Mouse (Mus musculus) forebrain, embryonic 13.5 days (tissue): Measurements from ENCODE around the gene Cdkl3. TPM values are rescaled to one million over a fixed set of nuclear protein-coding genes. Genes with fewer than 3 reads are reported as not detected.
A peak's percentile ranks its signal among the peaks of the same experiment; 100 is the strongest.

Experiments
- ATAC-seq: fragments of 200-750 bp; cut with Nextera tagmentation; 2 replicates; pipeline ENCODE4 v1.8.0; 2017
- H3K27ac ChIP-seq: fragments of 300-500 bp; sonication (generic); 2 replicates; pipeline ENCODE4 v1.5.1; 2015; ENCODE audit warnings: inconsistent platforms, mild to moderate bottlenecking, moderate library complexity
- H3K27me3 ChIP-seq: fragments of 300-500 bp; sonication (generic); 2 replicates; pipeline ENCODE4 v1.6.1; 2015; ENCODE audit warnings: mild to moderate bottlenecking, inconsistent platforms
- H3K36me3 ChIP-seq: fragments of 300-500 bp; sonication (generic); 2 replicates; pipeline ENCODE4 v1.6.1; 2015; ENCODE audit warnings: mild to moderate bottlenecking, inconsistent platforms; ENCODE audit not compliant: poor library complexity, severe bottlenecking
- H3K4me1 ChIP-seq: fragments of 300-500 bp; sonication (generic); 2 replicates; pipeline ENCODE4 v1.6.1; 2015; ENCODE audit warnings: inconsistent platforms
- H3K4me2 ChIP-seq: fragments of 300-500 bp; sonication (generic); 2 replicates; pipeline ENCODE4 v1.6.1; 2015; ENCODE audit warnings: inconsistent platforms, mild to moderate bottlenecking, moderate library complexity
- H3K4me3 ChIP-seq: fragments of 300-500 bp; sonication (generic); 2 replicates; pipeline ENCODE4 v1.5.1; 2015; ENCODE audit warnings: mild to moderate bottlenecking, inconsistent platforms
- H3K9ac ChIP-seq: fragments of 300-500 bp; sonication (generic); 2 replicates; pipeline ENCODE4 v1.6.1; 2015; ENCODE audit warnings: mild to moderate bottlenecking, inconsistent platforms
- H3K9me3 ChIP-seq: fragments of 300-500 bp; sonication (generic); replicated peaks from 2 replicates; pipeline ENCODE4 v1.6.1; 2016; ENCODE audit warnings: inconsistent platforms
- WGBS: fragments of 180-500 bp; shearing (Covaris S2); methylation state at CpG from one replicate; pipeline ENCODE4 v1.1.7; 2015; 5-methylcytosine and 5-hydroxymethylcytosine counted together
- polyA plus RNA-seq: library from polyadenylated mRNA; unstranded; fragments of >200 nt; fragmentation: Nextera tagmentation; extraction: Ambion mirVana; gene quantifications from 2 replicates; pipeline ENCODE4 v1.2.1, GENCODE M21; 2015

The Cdkl3 gene
- polyA plus RNA-seq, result 15.0 and 21.4 TPM in 2 replicates

DNA sequence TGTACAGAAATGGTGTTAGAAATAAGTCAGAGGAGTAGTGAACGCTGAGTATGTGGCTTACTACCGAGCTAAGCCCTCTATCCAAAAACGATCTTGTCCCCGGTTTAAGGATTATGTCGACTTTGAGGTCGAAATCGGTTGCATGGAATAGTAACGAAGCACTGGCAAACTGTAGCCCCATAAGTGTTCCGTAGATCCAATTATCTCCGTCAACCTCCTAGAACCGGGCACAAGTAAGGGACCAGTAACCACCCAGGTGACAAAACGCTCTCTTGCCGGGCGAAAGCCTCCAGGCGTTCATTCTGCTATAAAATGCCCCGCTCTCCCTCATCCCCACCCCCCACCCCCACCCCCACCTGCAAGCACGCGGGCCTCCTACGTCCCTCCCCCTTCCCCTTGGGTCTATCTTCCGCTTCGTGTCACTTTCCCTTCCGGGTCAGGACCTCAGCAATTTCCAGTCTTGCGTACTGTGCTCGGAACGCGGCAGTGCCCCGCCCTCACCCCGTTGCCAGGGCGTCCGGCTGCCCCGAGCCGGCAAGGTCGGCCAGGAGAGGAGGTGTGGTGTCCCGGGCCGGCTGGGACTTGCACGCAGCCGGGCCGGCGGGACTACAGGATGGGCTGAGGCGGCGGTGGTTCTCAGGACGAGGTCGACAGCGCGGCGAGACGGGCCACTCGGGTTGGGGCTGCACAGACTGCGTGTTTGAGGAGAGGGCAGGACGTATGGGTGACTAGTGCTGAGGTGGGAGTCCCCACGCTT, at the start of gene Cdkl3:
Gene Cdkl3, plus strand, starts transcription at position 450 of the 757 bp plus-strand sequence.
- Histone ChIP-seq H3K4me3 (peak within 1 kb of the TSS; percentile 88), H3K9me3 (no peaks in the 10 kb centered on the region), H3K4me1 (peaks cover 38% of the 10 kb centered on the region), H3K27me3 (no peaks in the 10 kb centered on the region), H3K36me3 (no peaks in the 10 kb centered on the region), H3K27ac (peak within 1 kb of the TSS; percentile 91), H3K4me2 (peak within 1 kb of the TSS; percentile 72), H3K9ac (peak within 1 kb of the TSS; percentile 89)
- peak; percentile 88 for ATAC-seq
- 1% methylated on average over 50 of the region's 51 CpGs for WGBS

DNA sequence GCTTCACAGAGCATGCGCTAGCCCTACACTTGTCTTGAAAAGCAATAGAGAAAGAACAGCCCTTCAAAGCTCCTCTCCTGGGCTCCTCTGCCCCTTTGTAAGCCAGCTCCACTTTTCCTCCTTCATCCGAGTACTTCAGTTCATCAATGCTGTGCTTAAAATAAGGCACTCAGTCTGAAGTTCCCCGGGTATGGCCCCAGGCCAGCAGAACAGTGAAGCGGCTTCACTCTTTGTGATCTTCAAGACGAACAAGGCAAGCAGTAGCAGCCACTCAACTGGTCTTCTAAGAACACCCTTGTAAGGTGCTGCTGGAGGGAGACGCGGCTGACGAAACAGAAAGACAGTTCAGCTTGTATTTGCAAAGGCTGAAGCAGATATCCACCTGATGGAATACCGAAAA, 47.9 kb upstream of the Cdkl3 start:
- 77% methylated on average over 9 of the region's 9 CpGs for WGBS

DNA sequence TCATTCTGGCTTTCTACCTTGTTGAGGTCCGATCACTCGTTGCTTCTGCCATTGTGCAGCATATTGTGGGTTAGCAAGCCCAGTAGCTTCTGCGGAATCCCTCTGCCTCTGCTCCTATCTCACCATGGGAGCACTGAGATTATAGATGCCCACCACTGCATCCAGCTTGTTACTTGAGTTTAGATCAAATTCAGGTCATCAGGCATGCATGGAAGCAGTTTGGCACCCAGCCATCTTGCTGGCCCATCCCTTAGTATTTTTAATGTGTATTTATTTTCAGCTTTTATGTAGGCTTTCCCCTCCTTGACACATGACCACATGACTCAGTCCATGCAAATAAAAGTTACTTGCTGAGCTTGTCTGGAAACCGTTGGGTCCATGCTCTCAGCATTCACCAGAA, 46.3 kb upstream of the Cdkl3 start:
- WGBS, result 84% methylated on average over 4 of the region's 4 CpGs
- no peaks in the 10 kb centered on the region for H3K4me1 ChIP-seq
- H3K9ac ChIP-seq, result no peak overlapping the region
- H3K4me3 ChIP-seq, result no peak overlapping the region
- no peaks in the 10 kb centered on the region for H3K27me3 ChIP-seq
- no peak overlapping the region for H3K27ac ChIP-seq
- no peaks in the 10 kb centered on the region for H3K9me3 ChIP-seq
- no peak for ATAC-seq
- no peaks in the 10 kb centered on the region for H3K36me3 ChIP-seq
- no peak overlapping the region for H3K4me2 ChIP-seq

More for the DNA sequence above, 47.9 kb upstream of the Cdkl3 start:
- H3K4me3 ChIP-seq, result no peak overlapping the region
- H3K27ac ChIP-seq, result no peak overlapping the region
- no peak overlapping the region for H3K9ac ChIP-seq
- no peak for ATAC-seq
- no peaks in the 10 kb centered on the region for H3K36me3 ChIP-seq
- H3K9me3 ChIP-seq, result no peaks in the 10 kb centered on the region
- H3K4me1 ChIP-seq, result no peaks in the 10 kb centered on the region
- no peak overlapping the region for H3K4me2 ChIP-seq
- no peaks in the 10 kb centered on the region for H3K27me3 ChIP-seq

DNA sequence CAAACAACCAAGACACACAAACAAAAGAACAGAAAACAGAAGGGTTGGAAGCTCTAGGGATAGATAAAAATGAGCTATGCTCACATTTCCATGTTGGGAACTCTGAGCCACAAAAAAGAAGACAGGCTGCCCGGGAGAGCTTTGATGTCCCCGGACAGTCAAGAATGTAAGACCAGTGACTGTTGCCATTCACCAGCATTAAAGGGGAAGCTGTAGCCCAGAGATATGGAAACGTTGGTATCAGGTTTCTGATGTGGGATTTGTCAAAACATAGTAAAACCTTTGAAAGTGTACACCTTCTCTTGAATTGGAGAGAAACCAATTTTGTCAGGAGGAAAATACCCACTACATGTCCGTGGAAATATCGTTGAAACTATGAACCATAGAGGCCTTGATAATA, 44.5 kb upstream of the Cdkl3 start:
- Histone ChIP-seq H3K27me3 (no peaks in the 10 kb centered on the region), H3K36me3 (no peaks in the 10 kb centered on the region), H3K4me2 (no peak overlapping the region), H3K4me3 (no peak overlapping the region), H3K9ac (no peak overlapping the region), H3K9me3 (no peaks in the 10 kb centered on the region), H3K27ac (no peak overlapping the region), H3K4me1 (no peaks in the 10 kb centered on the region)
- no peak for ATAC-seq
- WGBS, result 92% methylated on average over 5 of the region's 5 CpGs

DNA sequence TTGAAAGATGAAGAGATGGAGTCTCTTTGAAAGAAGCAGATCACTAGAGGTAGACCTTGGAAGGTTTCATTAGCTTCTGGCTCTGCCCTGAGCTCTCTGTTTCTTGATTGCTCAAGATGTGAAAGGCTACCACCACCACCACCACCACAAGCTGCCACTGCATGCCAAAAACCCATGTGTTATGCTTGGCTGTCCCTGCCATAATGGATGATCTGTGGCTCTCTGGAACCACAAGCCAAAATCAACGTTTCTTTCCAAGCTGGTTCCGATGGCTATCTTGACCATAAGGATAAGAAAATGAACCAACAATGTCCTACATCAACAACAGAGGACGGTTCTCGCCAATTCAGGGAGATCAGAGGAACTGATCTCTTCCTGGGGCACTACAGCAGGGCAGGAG, 44.0 kb upstream of the Cdkl3 start:
- WGBS, result 94% methylated on average over 4 of the region's 4 CpGs
- Histone ChIP-seq H3K4me2 (no peak overlapping the region), H3K27ac (no peak overlapping the region), H3K9ac (no peak overlapping the region), H3K27me3 (no peaks in the 10 kb centered on the region), H3K4me3 (no peak overlapping the region), H3K9me3 (no peaks in the 10 kb centered on the region), H3K4me1 (no peaks in the 10 kb centered on the region), H3K36me3 (no peaks in the 10 kb centered on the region)
- no peak for ATAC-seq

DNA sequence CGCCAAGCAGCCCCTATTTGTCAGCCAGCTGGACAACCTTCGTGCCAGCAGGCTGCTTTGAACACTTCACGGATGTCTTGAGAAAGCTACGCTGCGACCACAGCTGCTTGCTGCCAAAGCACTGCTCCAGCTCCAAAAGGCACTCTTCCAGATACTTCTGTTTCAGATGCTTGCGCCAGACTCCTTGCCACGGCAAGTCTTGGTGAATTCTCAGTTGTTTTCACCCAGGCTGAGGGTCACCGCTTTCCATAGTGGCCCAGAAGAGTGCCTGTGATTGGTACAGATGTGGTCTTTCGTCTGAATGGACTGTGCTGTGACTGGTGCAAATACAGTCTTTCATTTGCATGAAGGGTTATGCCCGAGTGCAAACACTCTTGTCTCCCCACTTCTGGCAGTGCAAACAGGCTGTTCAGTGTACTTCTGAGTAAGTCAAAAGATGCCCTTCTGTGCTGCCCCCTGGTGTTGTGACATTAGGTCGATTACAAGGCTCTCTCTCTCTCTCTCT, 43.0 kb upstream of the Cdkl3 start:
- Histone ChIP-seq H3K9ac (no peak overlapping the region), H3K4me3 (no peak overlapping the region), H3K4me2 (no peak overlapping the region), H3K4me1 (no peaks in the 10 kb centered on the region), H3K9me3 (no peaks in the 10 kb centered on the region), H3K36me3 (no peaks in the 10 kb centered on the region), H3K27ac (no peak overlapping the region), H3K27me3 (no peaks in the 10 kb centered on the region)
- no peak for ATAC-seq
- WGBS, result 62% methylated on average over 11 of the region's 11 CpGs

DNA sequence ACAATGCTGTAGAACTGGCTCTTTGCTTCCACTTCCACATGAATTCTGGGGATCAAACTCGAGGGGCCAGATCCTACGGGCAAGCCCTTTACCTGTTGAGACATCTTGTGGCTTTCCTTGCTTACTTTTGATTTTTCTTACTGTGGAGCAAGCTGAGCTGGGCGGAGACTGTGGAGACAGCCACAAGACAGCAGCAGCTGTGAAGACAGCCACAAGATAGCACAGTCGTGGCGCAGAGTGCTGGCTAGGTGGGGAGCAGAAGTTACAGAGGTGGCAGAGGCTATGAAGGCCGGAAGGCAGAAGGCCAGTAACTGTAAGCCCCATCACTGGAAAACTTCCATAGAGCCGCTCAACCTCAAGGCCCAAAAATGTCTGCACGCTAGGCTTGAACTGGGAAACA, 42.3 kb upstream of the Cdkl3 start:
- no peaks in the 10 kb centered on the region for H3K27me3 ChIP-seq
- WGBS, result 94% methylated on average over 8 of the region's 8 CpGs
- no peak overlapping the region for H3K27ac ChIP-seq
- no peak for ATAC-seq
- no peak overlapping the region for H3K4me3 ChIP-seq
- H3K9ac ChIP-seq, result no peak overlapping the region
- H3K36me3 ChIP-seq, result no peaks in the 10 kb centered on the region
- no peak overlapping the region for H3K4me2 ChIP-seq
- no peaks in the 10 kb centered on the region for H3K4me1 ChIP-seq
- H3K9me3 ChIP-seq, result no peaks in the 10 kb centered on the region

DNA sequence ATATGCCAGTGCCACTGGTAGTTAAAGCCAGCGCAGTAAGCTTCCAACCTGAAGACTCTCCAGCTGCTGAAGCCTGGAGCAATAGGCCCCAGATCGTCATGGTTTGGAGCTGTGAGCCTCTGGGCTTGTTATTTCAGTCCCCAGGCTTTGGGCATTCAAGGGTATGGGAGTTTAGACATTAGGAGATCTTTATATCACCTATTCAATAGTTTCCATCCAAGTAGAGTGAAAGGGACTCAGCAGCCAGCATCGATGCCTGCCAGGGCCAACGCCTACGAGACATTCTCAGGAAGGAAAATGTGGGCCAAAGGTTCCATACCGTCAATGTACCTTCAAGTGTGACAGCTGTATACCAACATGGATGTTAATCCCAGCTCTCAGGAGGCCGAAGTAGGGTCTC, 41.7 kb upstream of the Cdkl3 start:
- no peak overlapping the region for H3K27ac ChIP-seq
- no peaks in the 10 kb centered on the region for H3K36me3 ChIP-seq
- H3K4me3 ChIP-seq, result no peak overlapping the region
- ATAC-seq, result no peak
- H3K4me1 ChIP-seq, result no peaks in the 10 kb centered on the region
- WGBS, result 92% methylated on average over 7 of the region's 7 CpGs
- H3K9ac ChIP-seq, result no peak overlapping the region
- no peaks in the 10 kb centered on the region for H3K9me3 ChIP-seq
- no peaks in the 10 kb centered on the region for H3K27me3 ChIP-seq
- H3K4me2 ChIP-seq, result no peak overlapping the region

DNA sequence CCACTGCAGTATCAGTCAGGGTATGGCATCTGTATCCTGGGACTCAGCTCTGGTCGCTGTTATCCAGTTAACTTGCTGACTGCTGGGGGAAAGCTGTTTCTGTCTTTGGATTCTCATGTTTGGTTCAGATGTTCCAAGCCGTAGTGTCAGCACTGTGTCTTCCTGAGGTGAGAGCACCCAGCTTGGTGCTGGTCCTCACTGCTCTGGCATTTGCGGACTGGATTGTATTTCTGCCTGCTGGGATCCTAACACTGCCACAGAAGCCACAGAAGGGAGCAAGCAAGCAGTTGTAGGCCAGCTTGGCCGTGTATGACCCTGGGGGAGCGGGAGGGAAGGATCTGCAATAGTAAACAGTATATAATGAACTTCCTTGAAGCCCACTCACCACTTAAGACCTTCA, 37.4 kb upstream of the Cdkl3 start:
- Histone ChIP-seq H3K9me3 (no peaks in the 10 kb centered on the region), H3K4me2 (no peak overlapping the region), H3K27ac (no peak overlapping the region), H3K27me3 (no peaks in the 10 kb centered on the region), H3K4me1 (peaks cover 9% of the 10 kb centered on the region), H3K4me3 (no peak overlapping the region), H3K36me3 (peaks cover 21% of the 10 kb centered on the region), H3K9ac (no peak overlapping the region)
- ATAC-seq, result no peak
- 81% methylated on average over 5 of the region's 5 CpGs for whole genome bisulfite sequencing

DNA sequence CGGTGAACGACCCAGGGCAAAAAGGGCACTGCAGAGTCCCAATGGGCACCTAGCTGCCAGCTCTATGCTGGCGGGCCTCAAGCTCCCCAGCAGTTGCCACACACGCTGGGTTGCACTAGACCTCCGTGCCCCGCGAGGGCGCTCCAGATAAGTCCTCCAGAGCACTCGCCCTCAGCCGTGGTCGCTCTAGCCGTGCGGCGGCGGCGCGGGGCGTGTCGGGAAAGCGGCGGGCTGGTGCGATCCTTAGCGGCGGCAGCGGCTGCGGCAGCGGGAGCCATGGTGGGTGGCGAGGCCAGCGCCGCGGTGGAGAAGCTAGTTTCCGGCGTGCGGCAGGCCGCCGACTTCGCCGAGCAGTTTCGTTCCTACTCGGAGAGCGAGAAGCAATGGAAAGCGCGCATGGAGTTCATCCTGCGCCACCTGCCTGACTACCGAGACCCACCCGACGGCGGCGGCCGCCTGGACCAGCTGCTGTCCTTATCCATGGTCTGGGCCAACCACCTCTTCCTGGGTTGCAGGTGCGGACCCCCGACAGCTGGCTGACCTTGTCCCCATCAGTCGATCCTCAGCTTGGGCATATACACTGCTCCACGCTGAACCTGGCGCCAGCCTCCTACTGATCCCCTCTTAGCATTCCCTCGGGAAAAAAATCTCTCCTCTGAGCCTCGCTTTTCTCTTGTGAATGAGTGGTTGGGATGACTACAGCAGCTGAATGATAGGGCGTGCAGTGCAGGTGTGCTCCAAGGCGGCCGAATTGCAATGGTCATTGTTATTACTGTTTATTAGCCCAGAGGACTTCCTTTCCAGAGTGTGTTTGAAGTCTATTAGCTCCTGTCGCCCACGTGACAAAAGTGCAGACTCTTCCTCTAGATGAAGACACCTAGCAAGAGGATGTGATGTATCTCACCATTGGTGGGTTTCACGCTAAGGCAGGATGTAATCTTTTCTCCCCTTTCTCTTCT, 36.3 kb upstream of the Cdkl3 start, which contains the start of gene Cdkn2aipnl:
Gene Cdkn2aipnl, plus strand, starts transcription at position 219 of the 959 bp plus-strand sequence.
- Histone ChIP-seq H3K9me3 (no peaks in the 10 kb centered on the region), H3K4me3 (peak within 1 kb of the TSS; percentile 70), H3K9ac (peak within 1 kb of the TSS; percentile 86), H3K27me3 (no peaks in the 10 kb centered on the region), H3K4me1 (peaks cover 9% of the 10 kb centered on the region), H3K36me3 (peaks cover 32% of the 10 kb centered on the region), H3K4me2 (peak within 1 kb of the TSS; percentile 81), H3K27ac (peak within 1 kb of the TSS; percentile 52; the same call in 1 of the 2 replicates)
- ATAC-seq, result peak; percentile 99
- WGBS, result 3% methylated on average over 61 of the region's 63 CpGs

DNA sequence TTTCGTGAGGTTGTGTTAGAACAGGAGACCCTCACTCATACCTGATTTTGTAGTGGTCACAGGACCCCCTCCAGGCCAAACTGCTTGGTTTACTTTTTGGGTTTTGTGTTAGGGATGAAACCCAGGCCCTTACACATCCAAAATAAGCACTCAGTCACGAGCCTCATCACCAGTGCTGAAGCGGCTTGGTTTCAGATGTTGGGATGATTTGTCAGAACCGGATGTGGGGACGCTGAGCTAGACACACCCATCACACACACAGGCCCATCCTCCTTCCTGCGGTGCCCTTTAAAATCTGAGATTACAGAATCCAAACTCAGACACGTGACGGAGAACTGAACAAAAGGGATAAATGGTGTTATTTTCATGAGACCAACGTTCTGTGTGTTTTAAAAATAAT, 35.1 kb upstream of the Cdkl3 start:
- 97% methylated on average over 9 of the region's 9 CpGs for WGBS
- H3K9ac ChIP-seq, result no peak overlapping the region
- H3K27ac ChIP-seq, result no peak overlapping the region
- H3K4me3 ChIP-seq, result no peak overlapping the region
- no peak for ATAC-seq
- H3K4me1 ChIP-seq, result peaks cover 9% of the 10 kb centered on the region
- H3K4me2 ChIP-seq, result peak overlapping the region; percentile 16; the same call in 1 of the 2 replicates
- peaks cover 43% of the 10 kb centered on the region for H3K36me3 ChIP-seq
- H3K27me3 ChIP-seq, result no peaks in the 10 kb centered on the region
- no peaks in the 10 kb centered on the region for H3K9me3 ChIP-seq

DNA sequence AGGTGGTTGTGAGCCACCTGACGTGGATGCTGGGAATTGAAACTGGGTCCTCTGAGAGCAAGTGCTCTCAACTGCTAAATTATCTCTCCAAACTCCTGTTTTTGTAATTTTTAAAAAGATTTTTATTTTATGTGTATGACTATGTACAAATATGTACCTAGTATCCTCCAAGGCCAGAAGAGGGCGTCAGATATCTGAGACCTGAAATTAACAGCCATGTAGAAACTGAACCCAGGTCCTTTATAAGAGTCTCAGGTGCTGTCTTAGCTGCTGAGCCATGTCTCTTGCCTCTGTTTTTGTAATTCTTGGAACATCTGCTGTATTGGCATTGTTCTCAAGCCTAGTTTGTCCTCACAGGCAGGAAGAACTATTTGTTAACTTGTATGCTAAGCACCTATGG, 34.5 kb upstream of the Cdkl3 start:
- ATAC-seq, result no peak
- H3K9me3 ChIP-seq, result no peaks in the 10 kb centered on the region
- no peak overlapping the region for H3K27ac ChIP-seq
- H3K4me2 ChIP-seq, result no peak overlapping the region
- H3K9ac ChIP-seq, result no peak overlapping the region
- H3K36me3 ChIP-seq, result peaks cover 47% of the 10 kb centered on the region
- WGBS, result 87% methylated on average over 2 of the region's 2 CpGs
- H3K27me3 ChIP-seq, result no peaks in the 10 kb centered on the region
- no peak overlapping the region for H3K4me3 ChIP-seq
- peaks cover 9% of the 10 kb centered on the region for H3K4me1 ChIP-seq
